Mouse (Mus musculus) brain, embryonic 14.5 days (tissue): ENCODE measurements at regions not wholly inside any gene's neighbourhood (a gene's known extent, or its start where the extent isn't known, plus 50 kb on each side); places are given as distances from the start of the nearest gene placed in this dataset.
A peak's percentile ranks its signal among the peaks of the same experiment; 100 is the strongest.

Experiments used
- DNase-seq: peaks from one replicate; pipeline ENCODE4 v3.0.0-alpha.2; 2011; ENCODE audit warnings: low read depth
- CTCF ChIP-seq: fragments of 200-500 bp; IDR thresholded peaks from 2 replicates; pipeline ENCODE4 v1.5.1; 2012; ENCODE audit warnings: inconsistent platforms, mild to moderate bottlenecking, moderate library complexity, borderline replicate concordance; ENCODE audit not compliant: insufficient read depth, insufficient read length; ENCODE audit errors: extremely low read depth
- POLR2A ChIP-seq: fragments of 200-500 bp; IDR thresholded peaks from 2 replicates; pipeline ENCODE4 v1.6.1; 2012; ENCODE audit warnings: mild to moderate bottlenecking, inconsistent platforms, borderline replicate concordance; ENCODE audit not compliant: poor library complexity, insufficient read depth, insufficient read length, severe bottlenecking; ENCODE audit errors: extremely low read depth

DNA sequence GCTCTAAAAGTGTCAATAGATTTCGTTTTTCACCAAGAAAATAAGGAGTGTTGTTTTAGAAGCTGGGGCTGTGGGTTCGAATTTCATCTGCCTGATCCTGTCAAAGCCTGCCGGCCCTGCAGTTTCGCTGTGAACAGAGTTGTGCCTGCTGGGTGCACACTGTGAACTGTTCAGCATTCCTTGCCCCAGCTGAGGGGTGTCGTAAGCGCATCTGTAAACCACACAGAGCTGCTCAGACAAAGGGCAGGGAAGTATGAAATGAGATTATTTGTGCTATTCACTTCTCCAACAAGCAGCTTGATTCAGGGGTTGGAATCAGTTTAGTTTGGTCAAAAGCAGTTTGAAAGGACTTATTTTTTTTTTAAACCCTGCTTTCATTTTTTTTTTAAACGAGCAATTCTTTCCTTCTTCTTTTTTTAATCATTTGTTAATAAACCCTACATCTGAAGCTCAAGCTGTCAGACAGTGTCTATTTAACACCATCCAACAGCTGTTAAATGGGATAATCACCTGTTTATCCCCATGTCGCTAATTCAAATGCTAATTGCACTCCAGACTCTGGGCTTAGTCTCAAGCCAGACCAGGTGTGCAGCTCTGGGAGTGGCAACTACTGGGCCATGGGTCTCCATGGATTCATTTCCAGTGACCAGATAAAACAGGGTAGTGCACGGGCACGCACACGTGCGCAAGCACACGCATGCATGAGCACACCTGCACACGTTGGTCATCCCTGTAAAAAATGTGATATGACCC, 172.2 kb downstream of the Ly86 start:
- TF ChIP-seq CTCF (no peak), POLR2A (no peak)
- peak; percentile 80 for DNase-seq

DNA sequence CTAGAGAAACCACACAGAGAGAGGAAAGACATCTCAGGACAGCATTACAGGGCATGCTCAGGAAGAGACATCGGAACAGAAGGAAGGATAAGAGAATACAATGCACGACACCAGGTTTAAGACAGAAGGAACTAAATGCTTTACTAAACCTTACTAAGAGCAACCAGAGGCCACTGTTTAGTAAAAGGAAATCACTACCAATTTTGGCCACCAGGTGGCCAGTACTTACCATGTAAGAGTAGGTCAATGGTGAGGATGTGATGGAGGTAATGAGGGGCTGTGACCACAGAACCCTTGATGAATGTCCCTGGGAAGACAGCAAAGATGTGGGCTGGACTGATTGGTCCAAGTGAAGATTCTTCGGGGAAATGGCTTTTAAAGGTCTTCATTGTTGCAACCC, 174.9 kb downstream of the Ly86 start:
- TF ChIP-seq POLR2A: no peak
- TF ChIP-seq CTCF: peak; percentile 33; the same call in 1 of the 2 replicates
- DNase-seq: no peak

DNA sequence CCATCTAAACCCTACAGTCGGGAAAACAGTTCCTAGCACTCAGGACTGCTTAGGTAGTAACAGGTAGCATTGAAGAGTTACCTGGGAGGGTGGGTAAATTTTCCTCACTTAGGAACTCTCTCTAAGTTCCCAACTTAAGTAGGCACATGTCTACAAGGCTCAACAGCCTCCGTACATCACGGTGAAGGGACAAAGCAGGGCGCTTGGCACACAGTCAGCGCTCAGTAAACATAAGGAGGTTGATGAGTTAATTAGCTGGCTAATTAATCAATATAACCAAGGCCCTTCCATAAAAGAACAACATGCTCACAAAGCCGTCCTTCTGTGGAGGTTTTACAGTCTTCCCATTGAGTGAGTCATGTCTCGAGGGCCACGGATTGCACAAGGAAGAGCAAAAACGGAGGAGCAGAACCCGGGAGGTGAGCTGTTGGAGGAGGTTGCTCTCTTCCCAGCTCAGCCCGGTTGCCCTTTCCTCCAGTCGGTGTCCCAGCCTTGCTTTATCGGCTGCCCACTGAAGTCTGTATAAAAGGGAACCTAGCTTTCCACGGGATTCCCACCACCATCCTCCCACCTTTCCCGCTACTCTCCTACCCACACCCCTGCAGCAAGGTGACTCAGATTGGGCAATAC, 180.2 kb downstream of the Ly86 start:
- peak; percentile 74 for DNase-seq

GRCm38 (mm10) chr13:37526102-37526501, 181.1 kb downstream of the Ly86 start:
- no peak for DNase-seq
- TF ChIP-seq POLR2A (no peak), CTCF (no peak)

More for the DNA sequence above, 180.2 kb downstream of the Ly86 start:
- TF ChIP-seq CTCF: no peak
- TF ChIP-seq POLR2A: no peak

GRCm38 (mm10) chr13:37528380-37528779, 183.4 kb downstream of the Ly86 start:
- TF ChIP-seq POLR2A (no peak), CTCF (no peak)
- DNase-seq: no peak

DNA sequence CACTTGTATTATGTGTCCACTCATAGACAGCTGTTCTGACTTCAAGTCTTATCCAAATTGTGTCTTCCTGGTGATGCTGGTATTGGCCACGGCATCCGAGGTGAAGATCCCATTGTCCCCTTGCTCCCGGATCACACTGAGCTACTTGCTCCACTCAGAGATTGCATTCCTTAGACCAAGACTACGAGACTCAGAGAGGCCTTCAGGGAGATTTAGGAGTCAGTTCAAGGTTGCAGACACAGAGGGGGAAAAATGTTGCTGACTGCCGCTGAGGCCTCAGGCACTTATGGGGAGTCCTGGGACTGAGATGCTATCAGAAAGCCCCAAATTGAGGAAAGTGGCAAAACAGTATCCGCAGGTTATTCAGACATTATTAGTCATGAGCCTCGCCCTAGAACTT, 183.9 kb downstream of the Ly86 start:
- no peak for DNase-seq

DNA sequence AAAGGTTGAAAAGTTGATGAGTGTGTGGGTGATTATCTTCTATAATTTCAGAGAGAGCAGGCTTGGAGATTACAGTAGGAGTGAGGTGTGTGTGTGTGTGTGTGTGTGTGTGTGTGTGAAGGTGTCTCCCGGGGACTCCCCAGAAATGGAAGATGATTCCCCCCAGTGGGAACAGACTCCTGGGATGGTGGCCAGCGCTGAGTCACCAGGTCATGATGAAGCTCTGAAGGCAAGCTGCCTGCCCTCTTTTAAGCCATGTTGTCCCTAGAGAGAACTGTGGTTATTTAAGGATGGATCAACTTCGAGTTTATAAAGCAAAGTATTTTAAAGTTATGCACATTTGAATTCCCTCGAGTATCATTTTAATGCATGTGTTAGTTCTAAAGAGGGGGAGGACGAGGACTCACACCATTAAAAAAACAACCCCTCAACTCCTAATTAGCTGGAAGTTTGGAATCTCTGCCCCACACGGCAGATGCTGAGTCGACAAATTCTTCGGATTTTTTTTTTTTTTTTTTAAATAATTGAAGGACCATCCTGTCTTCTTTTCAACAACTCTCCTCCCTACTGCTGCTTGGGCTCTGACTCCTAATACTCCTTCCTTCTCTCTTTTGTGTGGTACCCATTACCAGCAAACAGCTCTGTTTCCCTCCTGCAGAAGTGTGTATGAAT, 186.6 kb downstream of the Ly86 start:
- DNase-seq: no peak
- TF ChIP-seq CTCF (no peak), POLR2A (no peak)

More for the DNA sequence above, 183.9 kb downstream of the Ly86 start:
- TF ChIP-seq CTCF (no peak), POLR2A (no peak)

GRCm38 (mm10) chr13:37532596-37533170, 187.7 kb downstream of the Ly86 start:
- no peak for TF ChIP-seq POLR2A
- TF ChIP-seq CTCF: no peak
- peak; percentile 39 for DNase-seq

- DNase-seq: no peak
These were observed 188.8 kb downstream of the Ly86 start for GRCm38 (mm10) chr13:37533851-37534250.

DNA sequence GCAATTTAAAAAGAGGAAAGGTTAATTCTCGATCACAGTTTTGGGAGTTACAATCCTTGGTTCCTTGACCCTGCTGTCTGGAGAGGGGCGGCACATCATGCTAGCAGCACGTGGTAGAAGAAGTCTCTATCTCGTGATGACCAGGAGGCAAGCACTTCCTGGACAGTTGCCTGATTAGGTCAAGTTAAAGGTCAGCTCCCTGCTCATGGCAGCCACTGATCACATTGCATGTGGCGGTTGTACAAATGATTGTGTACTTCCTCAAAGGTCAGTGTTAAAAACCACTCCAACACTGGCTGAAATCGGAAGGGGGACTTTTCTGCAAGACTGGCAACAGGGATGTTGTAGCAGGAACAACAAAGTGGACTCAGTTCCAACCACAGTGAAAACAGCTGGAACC, 192.3 kb downstream of the Ly86 start:
- TF ChIP-seq CTCF (no peak), POLR2A (no peak)
- no peak for DNase-seq

More at GRCm38 (mm10) chr13:37533851-37534250, 188.8 kb downstream of the Ly86 start:
- TF ChIP-seq POLR2A (no peak), CTCF (no peak)

GRCm38 (mm10) chr13:37537793-37538192, 192.8 kb downstream of the Ly86 start:
- no peak for DNase-seq
- TF ChIP-seq POLR2A: no peak
- no peak for TF ChIP-seq CTCF

DNA sequence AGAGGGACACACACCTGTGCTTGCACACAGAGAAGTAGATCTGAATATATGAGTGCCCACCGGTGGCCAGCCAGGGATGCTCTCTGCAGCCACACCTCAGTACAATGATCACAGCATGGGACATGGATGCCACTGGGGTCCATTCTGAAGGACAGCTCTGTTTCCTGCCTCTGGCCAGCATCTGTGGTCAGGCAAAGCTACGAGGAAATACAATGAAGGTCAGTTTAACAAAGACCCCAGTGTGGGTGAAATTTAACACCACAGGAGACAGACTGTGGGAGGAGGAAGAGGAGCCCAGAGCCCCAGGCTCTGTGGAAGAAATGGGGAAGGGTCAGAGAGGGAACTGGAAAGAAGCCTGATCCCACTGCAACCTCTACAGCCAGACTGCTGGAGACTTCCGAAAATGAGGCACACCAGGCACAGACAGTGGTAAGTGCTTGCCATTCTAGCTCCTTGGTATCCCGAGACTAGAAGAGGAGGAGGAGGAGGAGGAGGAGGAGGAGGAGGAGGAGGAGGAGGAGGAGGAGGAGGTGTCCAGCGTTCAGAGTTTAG, 196.0 kb downstream of the Ly86 start:
- TF ChIP-seq CTCF: no peak
- TF ChIP-seq POLR2A: no peak
- no peak for DNase-seq
